Mouse (Mus musculus) neural tube, embryonic 12.5 days (tissue): ENCODE results near the gene Colq. TPM values are rescaled to one million over a fixed set of nuclear protein-coding genes. Genes with fewer than 3 reads are reported as not detected.

Experiments used
- ATAC-seq: fragments of 200-750 bp; cut with Nextera tagmentation; 2 replicates; pipeline ENCODE4 v1.8.0; 2017; ENCODE audit warnings: low read depth, mild to moderate bottlenecking, moderate TSS enrichment, moderate library complexity; ENCODE audit not compliant: low FRiP score
- H3K27ac ChIP-seq: fragments of 300-500 bp; sonication (generic); 2 replicates; pipeline ENCODE4 v1.5.1; 2016
- H3K27me3 ChIP-seq: fragments of 300-500 bp; sonication (generic); replicated peaks from 2 replicates; pipeline ENCODE4 v1.6.1; 2016; ENCODE audit warnings: mild to moderate bottlenecking
- H3K36me3 ChIP-seq: fragments of 300-500 bp; sonication (generic); 2 replicates; pipeline ENCODE4 v1.6.1; 2016; ENCODE audit warnings: mild to moderate bottlenecking
- H3K4me1 ChIP-seq: fragments of 300-500 bp; sonication (generic); 2 replicates; pipeline ENCODE4 v1.6.1; 2016
- H3K4me2 ChIP-seq: fragments of 300-500 bp; sonication (generic); replicated peaks from 2 replicates; pipeline ENCODE4 v1.6.1; 2016; ENCODE audit warnings: mild to moderate bottlenecking
- H3K4me3 ChIP-seq: fragments of 300-500 bp; sonication (generic); 2 replicates; pipeline ENCODE4 v1.5.1; 2016
- H3K9ac ChIP-seq: fragments of 300-500 bp; sonication (generic); 2 replicates; pipeline ENCODE4 v1.6.1; 2016; ENCODE audit warnings: mild to moderate bottlenecking
- H3K9me3 ChIP-seq: fragments of 300-500 bp; sonication (generic); 2 replicates; pipeline ENCODE4 v1.6.1; 2016; ENCODE audit warnings: mild to moderate bottlenecking
- WGBS: fragments of 180-500 bp; shearing (Covaris S2); methylation state at CpG from one replicate; pipeline ENCODE4 v1.1.7; 2016; 5-methylcytosine and 5-hydroxymethylcytosine counted together
- polyA plus RNA-seq: library from polyadenylated mRNA; unstranded; fragments of >200 nt; fragmentation: Nextera tagmentation; extraction: Ambion mirVana; gene quantifications from 2 replicates; pipeline ENCODE4 v1.2.1, GENCODE M21; 2016

Colq gene
- polyA plus RNA-seq, 1 experiment from 2014 or later: 0.30 TPM

DNA sequence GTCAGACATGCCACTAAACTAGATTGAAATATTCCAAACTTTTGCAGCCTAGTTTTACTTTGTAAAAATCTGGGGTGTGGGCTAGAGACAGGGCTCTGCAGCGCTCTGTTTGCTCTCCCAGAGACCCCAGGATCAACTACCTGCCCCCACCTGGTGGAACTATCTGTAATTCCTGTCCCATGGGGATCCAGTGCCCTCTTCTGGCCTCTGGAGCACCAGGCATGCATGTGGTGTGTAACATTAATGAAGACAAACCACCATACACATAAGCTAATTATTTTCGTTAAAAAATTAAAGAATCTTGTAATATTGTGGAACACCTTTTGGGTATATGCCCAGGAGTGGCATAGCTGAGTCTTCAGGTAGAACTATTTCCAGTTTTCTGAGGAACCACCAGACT lies 117.8 kb downstream of the Colq start:
- Histone ChIP-seq H3K4me2 (no peak overlapping the region), H3K4me1 (no peaks in the 10 kb centered on the region), H3K9ac (no peak overlapping the region), H3K4me3 (no peak overlapping the region), H3K27ac (no peak overlapping the region), H3K36me3 (peaks cover 4% of the 10 kb centered on the region), H3K27me3 (no peaks in the 10 kb centered on the region), H3K9me3 (no peaks in the 10 kb centered on the region)
- ATAC-seq: no peak
- 80% methylated on average over 2 of the region's 2 CpGs for WGBS

Other genes with a start within 250 kb of the Colq start
- 57.2 TPM in 2 replicates for gene Sh3bp5, start 155.3 kb downstream of the Colq start, polyA plus RNA-seq
- 16.7 and 20.5 TPM in 2 replicates for gene Eaf1, start 96.9 kb downstream of the Colq start, polyA plus RNA-seq
- 71.3 and 72.2 TPM in 2 replicates for gene Mettl6, start 96.3 kb downstream of the Colq start, polyA plus RNA-seq
- 0.15 TPM in 1 of 2 replicates, not detected in the other for gene Gm49387, start 49.5 kb upstream of the Colq start, polyA plus RNA-seq
- gene Btd, start 49.7 kb upstream of the Colq start, polyA plus RNA-seq: 16.0 and 16.1 TPM in 2 replicates
- 7.8 and 8.1 TPM in 2 replicates for gene Hacl1, start 49.9 kb upstream of the Colq start, polyA plus RNA-seq
- 10.9 and 11.2 TPM in 2 replicates for gene Ankrd28, start 239.3 kb upstream of the Colq start, polyA plus RNA-seq